Comparison of ENCODE assay signal across 21 mouse cellular contexts in genomic region chr1:191642903-191643302, GRCm38 (mm10).
"Had no signal": no experiment of that assay in that cellular context is flagged by ENCODE, and none has a peak within 500 bp of the region (broad histone marks: within the 10 kb centered on the region; RNA-seq: fewer than 3 reads in every experiment).

No protein-coding gene starts in this region.

- ATAC-seq: liver, postnatal 0 days; lung, postnatal 0 days; midbrain, embryonic 16.5 days had no signal

- H3K4me1 ChIP-seq: stomach, embryonic 15.5 days had no signal

- DNase-seq: liver, embryonic 13.5 days; liver, postnatal 0 days; lung, adult 2 months; lung, postnatal 14 days; lung, postnatal 36 days; midbrain, embryonic 14.5 days; right cerebral cortex, postnatal 14 days; thymus, adult 2 months; thymus, postnatal 25 days; thymus, postnatal 4 days had no signal

- H3K36me3 ChIP-seq: liver, embryonic 13.5 days; liver, embryonic 15.5 days; lung, embryonic 15.5 days; midbrain, embryonic 10.5 days; midbrain, embryonic 12.5 days; neural tube, embryonic 13.5 days; stomach, embryonic 15.5 days had no signal

- H3K27me3 ChIP-seq: liver, embryonic 13.5 days; liver, embryonic 15.5 days; lung, embryonic 15.5 days; stomach, embryonic 15.5 days had no signal

- H3K4me3 ChIP-seq: liver, embryonic 13.5 days; liver, embryonic 15.5 days; lung, embryonic 15.5 days; midbrain, embryonic 10.5 days; midbrain, embryonic 12.5 days; myocyte; neural tube, embryonic 13.5 days; stomach, embryonic 15.5 days had no signal

- H3K4me2 ChIP-seq: liver, embryonic 13.5 days; liver, embryonic 15.5 days; lung, embryonic 15.5 days; midbrain, embryonic 12.5 days; neural tube, embryonic 13.5 days; stomach, embryonic 15.5 days had no signal

- H3K9ac ChIP-seq: liver, embryonic 13.5 days; liver, embryonic 15.5 days; liver, postnatal 0 days; lung, embryonic 15.5 days; midbrain, embryonic 12.5 days; neural tube, embryonic 13.5 days; stomach, embryonic 15.5 days had no signal

- H3K9me3 ChIP-seq: liver, embryonic 13.5 days; liver, embryonic 15.5 days; lung, embryonic 15.5 days; midbrain, embryonic 10.5 days; midbrain, embryonic 12.5 days; neural tube, embryonic 13.5 days; stomach, embryonic 15.5 days had no signal

- H3K27ac ChIP-seq: liver, embryonic 13.5 days; liver, embryonic 15.5 days; lung, embryonic 15.5 days; macrophage; midbrain, embryonic 10.5 days; midbrain, embryonic 12.5 days; neural tube, embryonic 13.5 days; stomach, embryonic 15.5 days; stomach, postnatal 0 days had no signal
